Comparison of ENCODE assay signal across 39 mouse cellular contexts in the genomic region with DNA sequence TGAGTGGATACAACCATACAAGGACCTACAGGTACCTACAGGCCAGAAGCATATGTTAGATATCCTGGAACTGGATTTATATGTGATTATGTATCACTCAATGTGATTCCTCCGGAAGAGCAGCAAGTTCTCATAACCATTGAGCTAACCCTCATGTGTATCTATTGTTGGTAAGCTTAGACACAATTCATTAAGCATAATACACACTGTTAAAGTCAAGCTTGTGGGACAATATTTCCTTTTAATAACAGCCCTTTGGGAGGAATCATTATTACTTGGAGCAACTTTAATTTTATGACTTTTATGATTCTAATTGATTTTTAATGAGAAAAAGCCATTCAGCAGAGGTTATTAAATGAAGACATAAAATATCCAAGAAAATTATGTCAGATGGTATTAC. TPM values are rescaled to one million over a fixed set of nuclear protein-coding genes. Genes with fewer than 3 reads are reported as not detected.
"Had no signal": no experiment of that assay in that cellular context is flagged by ENCODE, and none has a peak within 500 bp of the region (broad histone marks: within the 10 kb centered on the region; RNA-seq: fewer than 3 reads in every experiment).

No protein-coding gene starts in this region.

- H3K36me3 ChIP-seq: embryonic facial prominence, embryonic 10.5 days; embryonic facial prominence, embryonic 12.5 days; embryonic facial prominence, embryonic 13.5 days; embryonic facial prominence, embryonic 15.5 days; forebrain, embryonic 10.5 days; forebrain, embryonic 12.5 days; forebrain, embryonic 15.5 days had no signal

- H3K9ac ChIP-seq: embryonic facial prominence, embryonic 12.5 days; embryonic facial prominence, embryonic 13.5 days; embryonic facial prominence, embryonic 15.5 days; forebrain, embryonic 12.5 days; forebrain, embryonic 13.5 days; forebrain, embryonic 15.5 days; forebrain, postnatal 0 days had no signal

- H3K27ac ChIP-seq: embryonic facial prominence, embryonic 10.5 days; embryonic facial prominence, embryonic 12.5 days; embryonic facial prominence, embryonic 13.5 days; embryonic facial prominence, embryonic 15.5 days; forebrain, embryonic 10.5 days; forebrain, embryonic 12.5 days; forebrain, embryonic 13.5 days; forebrain, embryonic 15.5 days; gastrocnemius, adult 2 months had no signal

- H3K4me3 ChIP-seq: embryonic facial prominence, embryonic 10.5 days; embryonic facial prominence, embryonic 12.5 days; embryonic facial prominence, embryonic 13.5 days; embryonic facial prominence, embryonic 15.5 days; erythroblast, embryonic 14.5 days; forebrain, embryonic 10.5 days; forebrain, embryonic 12.5 days; forebrain, embryonic 13.5 days; forebrain, embryonic 15.5 days; gastrocnemius, adult 2 months had no signal

- H3K9me3 ChIP-seq: embryonic facial prominence, embryonic 10.5 days; embryonic facial prominence, embryonic 13.5 days; embryonic facial prominence, embryonic 15.5 days; forebrain, embryonic 10.5 days; forebrain, embryonic 12.5 days; forebrain, embryonic 15.5 days had no signal

- ATAC-seq: forebrain, embryonic 13.5 days; forebrain, embryonic 14.5 days; forebrain, embryonic 15.5 days; forebrain, embryonic 16.5 days; forebrain, postnatal 0 days had no signal

- H3K4me1 ChIP-seq: embryonic facial prominence, embryonic 10.5 days; embryonic facial prominence, embryonic 12.5 days; embryonic facial prominence, embryonic 13.5 days; embryonic facial prominence, embryonic 15.5 days; forebrain, embryonic 10.5 days; forebrain, embryonic 12.5 days; forebrain, embryonic 13.5 days; forebrain, embryonic 15.5 days had no signal

- H3K4me2 ChIP-seq: embryonic facial prominence, embryonic 12.5 days; embryonic facial prominence, embryonic 13.5 days; embryonic facial prominence, embryonic 15.5 days; forebrain, embryonic 12.5 days; forebrain, embryonic 13.5 days; forebrain, embryonic 15.5 days had no signal

- H3K27me3 ChIP-seq: embryonic facial prominence, embryonic 12.5 days; embryonic facial prominence, embryonic 13.5 days; embryonic facial prominence, embryonic 15.5 days; forebrain, embryonic 12.5 days; forebrain, embryonic 13.5 days; forebrain, embryonic 15.5 days had no signal

- DNase-seq: cerebellum, adult 2 months; cerebellum, adult 8-10 months; cerebellum, adult 9-10 months; cerebellum, adult 9-11 months; cerebellum, postnatal 10 days; cerebellum, postnatal 14 days; cerebellum, postnatal 25 days; cerebellum, postnatal 36 days; embryo, embryonic 11 days; forebrain, postnatal 0 days; gastrocnemius, adult 2 months; gastrocnemius, postnatal 10 days; gastrocnemius, postnatal 14 days; gastrocnemius, postnatal 25 days; gastrocnemius, postnatal 36 days; heart, adult 11 months; heart, adult 18-20 months had no signal

RNA-seq across cellular contexts. Expression of a gene that starts 43.5 kb away (rescaled TPM):
- total RNA-seq: common myeloid progenitor, adult 5-6 weeks; forebrain, postnatal 0 days; gastrocnemius, adult 18-20 months; gastrocnemius, adult 2 months; gastrocnemius, adult 8-10 months; gastrocnemius, postnatal 10 days; gastrocnemius, postnatal 14 days; gastrocnemius, postnatal 25 days; gastrocnemius, postnatal 36 days; gastrocnemius, postnatal 4 days; granulocyte monocyte progenitor cell, adult 5-6 weeks; heart, adult 18-20 months had no signal
- polyA plus RNA-seq: cortical plate, adult 2 months; embryonic facial prominence, embryonic 10.5 days; embryonic facial prominence, embryonic 11.5 days; embryonic facial prominence, embryonic 12.5 days; embryonic facial prominence, embryonic 13.5 days; embryonic facial prominence, embryonic 14.5 days; embryonic facial prominence, embryonic 15.5 days; erythroblast, embryonic 14.5 days; forebrain, embryonic 10.5 days; forebrain, embryonic 11.5 days; forebrain, embryonic 12.5 days; forebrain, embryonic 13.5 days; forebrain, embryonic 14.5 days; forebrain, embryonic 15.5 days; forebrain, embryonic 16.5 days; forebrain, postnatal 0 days; frontal cortex, adult 2 months; gonadal fat pad, adult 2 months had no signal
